Mouse (Mus musculus) ES-Bruce4 (cell line): Measurements from ENCODE around the gene Zbtb12.

ENCODE experiments used
- CTCF ChIP-seq: IDR thresholded peaks from one replicate; pipeline ENCODE4 v1.8.1; 2011; ENCODE audit warnings: low read depth, low read length
- POLR2A ChIP-seq: IDR thresholded peaks from one replicate; pipeline ENCODE4 v1.8.1; 2011; ENCODE audit warnings: low read length; ENCODE audit not compliant: insufficient read depth

DNA sequence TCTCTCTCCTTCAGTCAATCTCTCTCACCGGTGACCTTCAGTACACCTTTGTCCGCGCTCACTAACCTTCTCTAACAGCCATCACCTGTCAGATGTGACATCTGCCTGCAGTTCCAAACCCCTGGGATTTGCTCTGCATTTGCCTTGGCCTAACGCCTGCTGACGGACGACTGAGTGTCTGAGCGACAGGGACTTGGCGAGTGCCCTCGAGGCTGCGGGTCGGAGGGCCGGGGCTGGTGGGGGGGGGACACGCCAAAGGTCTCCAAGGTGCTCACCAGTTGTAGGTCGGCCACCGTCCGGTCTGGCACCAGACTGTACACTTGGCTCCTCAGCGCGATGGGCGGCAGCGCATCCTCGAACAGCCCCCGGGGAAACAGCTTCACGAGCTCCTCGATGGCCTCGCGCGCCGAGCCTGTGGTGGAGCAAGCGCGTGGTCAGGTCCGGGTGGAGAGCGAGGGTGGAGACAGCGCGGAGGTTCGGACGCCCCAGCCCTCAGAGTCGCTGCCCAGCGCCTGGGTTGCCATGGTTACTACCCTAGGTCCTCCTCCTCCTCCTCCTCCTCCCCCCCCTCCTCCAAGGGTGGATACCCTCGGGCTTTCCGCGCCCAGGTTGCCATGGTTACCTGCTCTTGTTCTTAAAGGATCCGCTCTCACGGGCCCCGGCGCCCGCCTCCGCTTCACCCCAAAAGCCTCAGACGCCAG is 43.0 kb upstream of the Zbtb12 start:
- TF ChIP-seq POLR2A (no peak), CTCF (no peak)
